Mouse (Mus musculus) cerebellum, adult 9-11 months (tissue): ENCODE measurements around the gene Card14.

ENCODE experiments used
- DNase-seq: peaks from one replicate; pipeline ENCODE4 v3.0.0; 2022

The Card14 gene

GRCm38 (mm10) chr11:119304904-119305712 is 2.5 kb upstream of the Card14 start:
- DNase-seq: no peak

GRCm38 (mm10) chr11:119306762-119307657 is 558 bp upstream of the Card14 start:
- no peak for DNase-seq

GRCm38 (mm10) chr11:119307916-119308315 is 348 bp downstream of the Card14 start:
- no peak for DNase-seq

- DNase-seq: no peak
Observed at GRCm38 (mm10) chr11:119310621-119311020, 3.1 kb downstream of the Card14 start.

- DNase-seq: no peak
Observed at GRCm38 (mm10) chr11:119314252-119314936, 6.8 kb downstream of the Card14 start.

- no peak for DNase-seq
Observed at GRCm38 (mm10) chr11:119316720-119317119, 9.2 kb downstream of the Card14 start.

GRCm38 (mm10) chr11:119322521-119322920 is 15.0 kb downstream of the Card14 start:
- peak; percentile 42 for DNase-seq

- no peak for DNase-seq
Observed at GRCm38 (mm10) chr11:119325068-119325467, 17.5 kb downstream of the Card14 start.

- DNase-seq: no peak
Observed at GRCm38 (mm10) chr11:119330592-119330991, 23.0 kb downstream of the Card14 start.

- no peak for DNase-seq
Observed at GRCm38 (mm10) chr11:119331970-119332369, 24.4 kb downstream of the Card14 start.

- no peak for DNase-seq
Observed at GRCm38 (mm10) chr11:119338271-119339059, 30.9 kb downstream of the Card14 start.

- no peak for DNase-seq
Observed at GRCm38 (mm10) chr11:119339179-119339578, 31.6 kb downstream of the Card14 start.

GRCm38 (mm10) chr11:119339637-119340036 is 32.1 kb downstream of the Card14 start:
- peak; percentile 50 for DNase-seq

- DNase-seq: no peak
Observed at GRCm38 (mm10) chr11:119344178-119344577, 36.6 kb downstream of the Card14 start.

- DNase-seq: no peak
Observed at GRCm38 (mm10) chr11:119344865-119345264, 37.3 kb downstream of the Card14 start.

- no peak for DNase-seq
Observed at GRCm38 (mm10) chr11:119347125-119347524, 39.6 kb downstream of the Card14 start.

GRCm38 (mm10) chr11:119352113-119352512 is 44.5 kb downstream of the Card14 start:
- no peak for DNase-seq

GRCm38 (mm10) chr11:119353946-119354345 is 46.4 kb downstream of the Card14 start:
- DNase-seq: peak; percentile 52

- peak; percentile 36 for DNase-seq
Observed at GRCm38 (mm10) chr11:119354798-119355442, 47.4 kb downstream of the Card14 start.

- DNase-seq: peak; percentile 81
Observed at GRCm38 (mm10) chr11:119355443-119356385, 48.1 kb downstream of the Card14 start, which contains the start of the genes Sgsh and Slc26a11. TSS of gene Sgsh (minus strand) at chr11:119355536. TSS of gene Slc26a11 (plus strand) at chr11:119355557.
